Mouse (Mus musculus): ENCODE results near the gene Mageh1.
"Not testable (repeated sequence)": the region's sequence is repeated elsewhere in the genome, so short reads cannot be mapped to it uniquely, and the experiment has no call there.

Mageh1 gene

DNA sequence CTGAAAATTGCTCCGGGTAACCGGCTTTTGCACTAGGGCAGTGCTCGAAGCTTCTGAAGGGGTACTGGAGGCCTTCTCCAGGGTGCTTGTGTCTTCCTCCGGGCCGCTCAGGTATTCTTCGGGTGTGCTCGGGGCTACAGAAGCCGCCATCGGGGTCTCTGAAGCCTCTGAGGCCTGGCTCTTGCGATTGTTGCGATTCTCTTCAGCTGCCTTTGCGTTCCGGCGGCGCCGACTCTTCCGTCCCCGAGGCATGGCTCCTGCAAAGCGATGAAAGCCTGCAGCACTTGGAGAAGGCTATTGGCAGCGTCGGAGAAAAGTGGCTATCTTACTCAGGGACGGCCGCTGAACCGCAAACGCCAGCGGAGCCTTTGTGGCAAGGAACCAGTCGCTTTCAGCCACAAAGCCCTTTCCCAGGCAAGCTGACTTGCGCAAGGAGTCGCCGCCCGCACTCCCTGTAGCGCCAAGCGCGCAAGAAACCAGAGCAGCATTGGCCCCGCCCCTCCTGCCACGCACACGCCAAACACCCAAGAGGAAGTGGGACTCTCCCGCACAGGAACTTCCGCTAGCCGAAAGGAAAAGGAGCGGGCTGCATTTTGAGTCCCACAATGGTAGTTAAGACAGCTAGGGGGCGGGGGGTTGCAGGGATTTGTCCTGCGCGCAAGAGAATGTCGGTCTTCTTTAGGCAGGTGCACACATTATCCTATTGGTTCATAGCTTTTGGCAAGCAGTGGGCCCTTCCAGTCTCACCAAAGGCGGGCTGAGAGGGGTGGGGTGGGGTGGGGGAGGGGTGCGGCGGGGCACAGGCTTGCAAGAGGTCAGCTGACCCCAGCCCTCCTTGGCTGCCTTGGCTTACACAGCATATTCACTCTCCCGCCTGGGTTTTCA is at the start of gene Mageh1:
Gene Mageh1, minus strand, starts transcription at position 489 of the 885 bp plus-strand sequence.
- DNase-seq (ENCODE audit: low spot score), result peak; percentile 90

DNA sequence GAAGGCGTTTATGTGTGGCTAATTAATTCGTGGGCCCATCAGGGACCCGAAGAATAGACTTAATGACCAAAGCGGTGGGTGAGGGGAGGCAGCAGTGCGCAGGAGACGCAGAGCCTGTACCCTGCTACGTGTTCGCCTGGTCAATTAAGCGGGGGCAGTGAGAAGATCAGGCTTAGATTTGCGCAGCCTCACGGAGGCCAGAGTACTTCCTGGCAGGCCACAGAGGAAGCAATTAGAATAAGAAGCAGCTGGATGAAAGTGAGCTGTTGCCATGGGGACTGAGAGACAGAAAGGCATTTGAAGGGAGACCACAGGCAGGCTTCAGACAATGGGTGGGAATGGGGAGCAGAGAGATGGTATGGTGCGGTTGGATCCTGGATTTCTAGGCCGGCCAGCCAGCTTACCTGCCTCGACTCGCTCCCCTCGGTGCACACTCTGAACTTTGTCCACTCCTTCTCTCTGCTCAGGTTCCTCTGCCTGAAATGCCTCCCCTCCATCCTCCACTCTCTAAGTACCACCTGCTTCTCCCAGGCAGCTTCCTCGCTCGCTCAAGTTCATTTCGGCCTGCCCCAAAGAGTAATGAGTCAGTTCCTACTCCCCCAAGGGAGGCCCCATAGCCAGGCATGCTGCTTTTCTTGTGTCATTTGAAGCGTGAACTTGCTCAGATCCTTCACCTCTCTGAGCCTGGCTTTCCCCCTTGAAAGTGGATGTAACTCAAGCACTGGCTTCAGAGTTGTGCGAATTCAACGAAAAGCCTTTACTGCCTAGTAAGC is 783 bp upstream of the Mageh1 start:
- DNase-seq (ENCODE audit: low spot score), result not testable (repeated sequence)

DNA sequence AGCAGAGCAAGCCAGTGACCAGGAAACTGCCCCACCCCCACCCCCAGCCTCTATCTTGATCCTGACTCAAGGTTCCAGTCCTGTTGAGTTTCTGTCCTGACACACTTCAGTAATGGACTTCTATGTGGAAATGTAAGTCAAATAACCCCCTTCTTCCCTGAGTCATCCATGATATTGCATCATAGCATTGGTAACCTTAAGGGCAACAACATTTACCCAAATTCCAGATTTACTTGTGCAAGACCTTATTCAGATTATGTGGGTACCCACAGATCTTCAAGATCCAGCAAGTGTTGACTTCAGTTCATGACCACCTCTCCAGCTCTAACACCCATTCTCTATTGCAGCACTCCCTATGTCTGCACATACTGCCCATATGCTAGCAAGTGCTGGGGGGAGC is 5.8 kb downstream of the Mageh1 start:
- not testable (repeated sequence) for DNase-seq (ENCODE audit: low spot score)

DNA sequence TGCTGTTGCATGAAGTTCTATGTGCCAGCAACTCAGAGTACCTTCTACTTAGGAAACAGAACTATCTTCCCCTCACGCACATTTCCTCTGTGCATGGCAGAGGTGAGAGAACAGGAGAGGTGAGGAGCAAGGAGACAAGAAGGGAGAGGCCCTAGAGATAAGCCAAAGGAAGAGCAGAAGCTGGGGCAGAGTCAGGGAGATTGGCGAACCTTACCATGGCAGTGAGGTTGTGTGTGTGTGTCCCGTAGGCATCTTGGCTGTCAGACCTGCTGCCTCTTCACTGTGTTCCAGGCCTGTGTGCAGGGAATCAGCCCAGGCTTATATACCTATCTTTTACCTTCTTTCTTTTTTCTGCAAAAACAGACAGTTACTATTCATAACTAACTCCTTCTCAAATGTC is 11.7 kb downstream of the Mageh1 start:
- not testable (repeated sequence) for DNase-seq (ENCODE audit: low spot score)

DNA sequence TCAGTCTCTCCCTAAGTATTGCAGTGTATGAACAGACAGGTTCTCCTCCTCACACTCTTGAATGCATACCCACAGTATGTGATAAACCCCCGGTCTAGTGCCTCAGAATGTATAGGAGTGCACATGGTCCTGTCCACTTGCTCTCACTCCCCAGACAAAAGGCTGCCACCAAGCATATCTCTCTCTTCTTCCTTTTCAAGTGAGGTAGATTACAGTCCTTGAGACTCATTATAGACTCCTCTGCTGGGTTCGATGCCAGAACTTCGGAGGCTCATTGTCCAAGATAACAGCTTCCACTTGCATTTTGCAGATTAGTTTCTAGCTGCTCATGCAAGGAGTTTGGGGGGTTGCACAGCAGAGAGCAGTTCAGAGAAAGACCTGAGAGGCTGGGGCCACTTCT is 12.1 kb downstream of the Mageh1 start:
- DNase-seq (ENCODE audit: low spot score), result not testable (repeated sequence)

DNA sequence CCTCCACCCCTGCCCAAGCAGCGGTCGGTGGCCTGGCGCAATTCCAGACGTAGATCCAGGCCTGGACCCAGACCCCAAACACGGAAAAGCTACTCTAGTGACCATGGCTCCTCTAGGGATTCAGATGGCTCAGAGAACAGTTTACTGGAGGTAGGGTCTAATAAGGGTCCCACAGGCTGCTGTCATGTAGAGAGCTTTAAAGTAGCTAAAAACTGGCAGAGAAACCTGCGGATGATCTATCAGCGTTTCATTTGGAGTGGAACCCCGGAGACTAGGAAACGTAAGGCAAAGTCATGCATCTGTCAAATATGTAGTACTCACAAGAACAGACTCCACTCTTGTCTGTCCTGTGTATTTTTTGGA is 29.7 kb downstream of the Mageh1 start:
- DNase-seq (ENCODE audit: low spot score), result no peak

DNA sequence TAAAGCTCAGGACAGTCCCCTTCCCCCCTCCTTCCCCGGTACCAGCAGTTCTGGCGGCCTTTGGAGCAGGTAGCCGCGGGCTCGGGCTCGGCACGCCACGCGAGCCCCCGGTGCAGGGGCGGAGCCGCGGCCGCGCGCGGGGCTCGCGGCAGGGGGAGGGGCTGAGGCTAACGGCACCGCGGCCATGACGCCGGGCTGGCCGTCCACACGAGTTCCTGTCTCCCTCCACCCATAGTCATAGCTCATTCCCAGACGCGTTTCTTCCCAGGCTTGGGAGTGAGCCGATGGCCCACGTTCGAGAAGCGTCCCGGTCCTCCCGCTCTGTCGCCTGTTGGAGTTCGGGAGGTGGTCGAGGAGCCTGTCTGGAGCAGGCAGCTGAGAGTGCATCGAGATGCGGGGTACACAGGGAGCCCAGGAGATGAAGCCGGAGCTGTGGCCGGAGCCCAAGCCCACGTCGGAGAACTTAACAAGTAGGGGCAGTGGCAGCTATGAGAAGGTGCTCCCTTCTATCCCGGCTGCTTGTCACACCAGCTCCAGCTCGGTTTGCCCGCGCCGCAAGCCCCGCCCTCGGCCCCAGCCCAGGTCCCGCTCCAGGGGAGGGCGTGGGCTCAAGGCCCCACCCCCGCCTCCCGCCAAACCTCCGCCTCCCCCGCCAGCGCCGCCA is 30.2 kb downstream of the Mageh1 start:
- DNase-seq (ENCODE audit: low spot score), result peak; percentile 65

DNA sequence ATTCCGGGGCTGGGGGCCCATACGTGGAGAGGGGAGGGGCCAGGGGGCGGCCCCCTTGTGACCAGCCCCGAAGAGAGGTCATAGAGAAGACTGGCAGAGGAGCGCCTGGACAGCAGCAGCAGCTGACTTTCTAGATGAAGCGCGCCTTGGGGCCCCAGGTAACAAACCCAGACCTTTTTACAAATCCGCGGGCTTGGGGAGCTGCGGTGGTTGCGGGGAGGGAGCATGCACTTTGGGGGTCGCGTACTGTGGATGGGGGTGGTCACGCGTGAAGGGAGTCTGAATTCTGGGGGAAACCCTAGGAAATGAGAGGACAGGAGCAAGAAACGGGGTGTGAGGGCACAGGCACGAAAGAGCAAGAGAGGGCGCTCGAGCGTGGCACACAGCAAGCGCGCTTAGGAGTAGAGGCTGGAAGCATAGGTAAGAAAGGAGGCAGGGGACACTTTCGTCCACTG is 31.0 kb downstream of the Mageh1 start, which contains the start of gene Usp51:
Gene Usp51, plus strand, starts transcription at position 83 of the 455 bp plus-strand sequence.
- peak; percentile 42 for DNase-seq (ENCODE audit: low spot score)

DNA sequence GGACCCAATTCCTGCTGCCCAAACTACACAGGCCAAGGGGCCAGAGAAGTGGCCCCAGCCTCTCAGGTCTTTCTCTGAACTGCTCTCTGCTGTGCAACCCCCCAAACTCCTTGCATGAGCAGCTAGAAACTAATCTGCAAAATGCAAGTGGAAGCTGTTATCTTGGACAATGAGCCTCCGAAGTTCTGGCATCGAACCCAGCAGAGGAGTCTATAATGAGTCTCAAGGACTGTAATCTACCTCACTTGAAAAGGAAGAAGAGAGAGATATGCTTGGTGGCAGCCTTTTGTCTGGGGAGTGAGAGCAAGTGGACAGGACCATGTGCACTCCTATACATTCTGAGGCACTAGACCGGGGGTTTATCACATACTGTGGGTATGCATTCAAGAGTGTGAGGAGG is 41.3 kb downstream of the Mageh1 start:
- not testable (repeated sequence) for DNase-seq (ENCODE audit: low spot score)

DNA sequence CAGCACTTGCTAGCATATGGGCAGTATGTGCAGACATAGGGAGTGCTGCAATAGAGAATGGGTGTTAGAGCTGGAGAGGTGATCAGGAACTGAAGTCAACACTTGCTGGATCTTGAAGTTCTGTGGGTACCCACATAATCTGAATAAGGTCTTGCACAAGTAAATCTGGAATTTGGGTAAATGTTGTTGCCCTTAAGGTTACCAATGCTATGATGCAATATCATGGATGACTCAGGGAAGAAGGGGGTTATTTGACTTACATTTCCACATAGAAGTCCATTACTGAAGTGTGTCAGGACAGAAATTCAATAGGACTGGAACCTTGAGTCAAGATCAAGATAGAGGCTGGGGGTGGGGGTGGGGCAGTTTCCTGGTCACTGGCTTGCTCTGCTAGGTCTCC is 47.5 kb downstream of the Mageh1 start:
- DNase-seq (ENCODE audit: low spot score), result not testable (repeated sequence)
